Mouse (Mus musculus): ENCODE results near the gene Svopl.
A peak's percentile ranks its signal among the peaks of the same experiment; 100 is the strongest.

GRCm38 (mm10) chr6:38066215-38066614 lies 19.4 kb upstream of the Svopl start:
- TF ChIP-seq CTCF (IDR thresholded peaks at IDR 0.05; ENCODE audit: control insufficient read depth, insufficient read depth, insufficient replicate concordance, low read depth, low read length): peak; percentile 37; the same call in 1 of the 2 replicates
- TF ChIP-seq POLR2A (IDR thresholded peaks at IDR 0.05; ENCODE audit: control insufficient read depth, low read depth, low read length): no peak

Measured in testis, adult 2 months (tissue).